Mouse (Mus musculus) gastrocnemius, adult 2 months (tissue): ENCODE data around the gene Ifitm1. TPM values are rescaled to one million over a fixed set of nuclear protein-coding genes. Genes with fewer than 3 reads are reported as not detected.
"Not testable (repeated sequence)": the region's sequence is repeated elsewhere in the genome, so short reads cannot be mapped to it uniquely, and the experiment has no call there.

Experiments
- DNase-seq: peaks from one replicate; pipeline ENCODE4 v3.0.0; 2022
- H3K27ac ChIP-seq: fragments of 200-600 bp; 2 replicates; pipeline ENCODE4 v1.8.1; 2022; ENCODE audit warnings: mild to moderate bottlenecking
- H3K4me3 ChIP-seq: fragments of 200-600 bp; 2 replicates; pipeline ENCODE4 v1.8.1; 2022; ENCODE audit warnings: mild to moderate bottlenecking, moderate library complexity
- CTCF ChIP-seq: fragments of 200-600 bp; IDR thresholded peaks from 2 replicates; pipeline ENCODE4 v1.8.1; 2022; ENCODE audit warnings: antibody characterized with exemption, mild to moderate bottlenecking, moderate library complexity
- intact Hi-C: fragments of 180-260 bp; cut with DNase I; formaldehyde crosslinking; loops from one replicate; pipeline ENCODE4 v1.15.1; 2025
- total RNA-seq, 2 experiments: library from RNA; stranded (reverse); gene quantifications; 2 replicates each; pipeline ENCODE4 v1.2.3; 2021

The Ifitm1 gene
- total RNA-seq, 2 experiments from 2014 or later = 0.69 to 1.4 TPM

DNA sequence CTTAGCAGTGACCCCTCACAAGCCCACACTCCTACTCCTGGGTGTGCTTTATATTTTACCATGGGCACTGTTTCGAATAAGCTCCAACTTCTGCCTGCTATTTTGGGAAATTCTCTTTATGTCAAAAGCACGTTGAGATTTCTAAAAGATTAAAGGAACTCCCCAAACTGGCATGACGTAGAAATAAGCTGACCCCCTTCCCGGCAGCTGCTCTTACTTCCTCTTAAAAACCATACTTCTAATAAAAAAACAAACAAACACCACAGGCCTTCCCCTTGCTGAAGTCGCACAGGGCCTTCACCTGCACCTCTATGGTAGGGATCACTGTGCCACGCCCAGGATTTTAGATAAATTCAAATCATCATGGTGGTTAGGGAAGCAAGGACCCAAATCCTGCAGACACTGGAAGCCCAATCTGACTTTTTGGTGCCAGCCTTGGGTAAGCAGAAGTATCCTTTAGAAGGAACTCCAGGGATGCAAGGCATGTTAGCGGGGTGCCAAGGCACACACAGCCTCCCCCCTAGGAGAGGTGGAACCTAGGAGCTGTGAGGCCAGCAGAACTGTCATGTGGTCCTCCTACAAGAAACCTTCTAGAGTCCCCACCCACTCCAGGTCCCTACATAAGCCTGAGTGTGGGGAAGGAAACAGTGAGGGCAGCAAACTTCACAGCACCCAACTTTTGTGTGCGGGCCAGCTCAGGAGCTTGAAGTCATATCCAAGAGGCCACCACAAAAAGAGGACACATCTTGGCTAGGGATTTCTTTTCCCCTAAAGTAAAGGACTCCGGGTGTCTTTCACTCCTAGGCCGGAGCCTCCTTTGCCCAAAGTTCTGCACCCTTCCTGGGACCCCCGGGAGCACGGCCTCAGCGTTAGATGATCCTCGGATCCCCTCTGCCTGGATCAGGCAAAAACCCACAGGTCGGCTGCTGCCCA lies 13.0 kb upstream of the Ifitm1 start:
- peak overlapping the region; percentile 82 for H3K4me3 ChIP-seq
- peak; percentile 42 for DNase-seq
- intact Hi-C loops = no loop called here
- H3K27ac ChIP-seq = peak overlapping the region; percentile 92
- TF ChIP-seq CTCF = no peak

DNA sequence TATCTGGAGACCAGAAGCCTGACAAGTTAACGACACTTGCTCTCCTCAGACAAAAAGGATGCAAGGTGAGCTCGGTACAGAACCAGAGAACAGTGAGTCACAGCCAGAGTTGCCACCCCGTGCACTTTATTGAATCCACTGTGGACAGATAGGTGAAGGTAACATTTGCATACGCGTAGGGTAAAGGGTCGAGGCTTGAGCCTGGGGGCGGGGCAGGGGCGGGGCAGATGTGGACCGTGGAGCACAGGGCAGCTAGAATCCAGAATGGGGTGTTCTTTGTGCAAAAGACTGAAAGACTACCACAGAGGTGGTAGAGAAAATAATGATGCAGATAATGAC lies 12.3 kb upstream of the Ifitm1 start:
- DNase-seq = peak; percentile 45
- peak overlapping the region; percentile 82 for H3K4me3 ChIP-seq
- no peak for TF ChIP-seq CTCF
- H3K27ac ChIP-seq = peak overlapping the region; percentile 92
- intact Hi-C loops = no loop called here

- DNase-seq = no peak
- intact Hi-C loops = no loop called here
- Histone ChIP-seq H3K27ac (peak overlapping the region; percentile 92), H3K4me3 (peak overlapping the region; percentile 82)
- no peak for TF ChIP-seq CTCF
These were observed 11.7 kb upstream of the Ifitm1 start for GRCm38 (mm10) chr7:140955342-140955741.

GRCm38 (mm10) chr7:140955758-140956555 lies 11.1 kb upstream of the Ifitm1 start, which contains the start of the genes Gm45717 and Ifitm2:
Gene Gm45717 (minus strand): TSS chr7:140955937.
Gene Ifitm2 (minus strand): TSS chr7:140955987.
- intact Hi-C loops = loop anchor here (2.0 kb wide), 1 partner anchor 91 kb away; no protein-coding TSS in a partner anchor
- no peak for TF ChIP-seq CTCF
- peak; percentile 87 for DNase-seq
- H3K4me3 ChIP-seq = peak within 1 kb of the TSS; percentile 82
- peak within 1 kb of the TSS; percentile 92 for H3K27ac ChIP-seq

- TF ChIP-seq CTCF = no peak
- peak overlapping the region; percentile 92 for H3K27ac ChIP-seq
- DNase-seq = no peak
- peak overlapping the region; percentile 82 for H3K4me3 ChIP-seq
- intact Hi-C loops = loop anchor here (2.0 kb wide), 1 partner anchor 90 kb away; no protein-coding TSS in a partner anchor
These were observed 10.5 kb upstream of the Ifitm1 start for GRCm38 (mm10) chr7:140956556-140956869.

DNA sequence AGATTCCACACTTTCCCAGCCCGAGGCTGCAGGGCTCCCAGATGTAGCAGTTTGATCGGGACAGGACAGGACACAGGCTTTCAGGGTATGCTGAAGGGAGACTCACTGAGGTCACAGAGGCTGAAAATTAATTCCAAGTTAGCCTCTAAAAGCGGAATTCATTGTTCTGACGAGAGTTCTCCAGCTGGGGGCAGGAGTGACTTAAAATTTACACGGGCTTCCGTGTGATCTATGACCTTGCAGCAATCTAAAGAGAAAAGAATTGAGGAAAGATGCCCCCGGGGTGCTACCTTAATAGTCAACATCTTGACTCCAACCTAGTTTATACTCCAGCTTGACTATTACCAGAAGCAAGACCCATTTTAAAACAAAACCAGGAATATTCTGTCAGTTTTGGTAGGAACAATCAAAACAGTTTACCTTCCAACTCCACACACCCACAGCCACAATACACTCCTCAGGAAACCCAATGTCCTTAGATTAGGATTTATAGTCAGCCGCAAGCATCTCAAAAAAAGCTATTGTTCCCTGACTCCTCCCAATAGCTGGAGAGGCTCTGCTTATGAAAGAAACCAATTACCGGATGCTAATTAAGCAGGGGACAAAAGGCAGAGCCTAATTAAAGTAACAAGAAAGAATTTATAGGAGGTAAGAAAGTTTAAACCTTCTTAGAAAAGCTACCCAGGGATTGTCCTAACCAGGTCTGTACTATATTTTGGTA lies 7.7 kb upstream of the Ifitm1 start:
- peak; percentile 52 for DNase-seq
- H3K27ac ChIP-seq = peak overlapping the region; percentile 74
- intact Hi-C loops = loop anchor here (2.0 kb wide), 2 partner anchors 49 to 53 kb away; no protein-coding TSS in a partner anchor
- TF ChIP-seq CTCF = peak; percentile 59
- no peak overlapping the region for H3K4me3 ChIP-seq

DNA sequence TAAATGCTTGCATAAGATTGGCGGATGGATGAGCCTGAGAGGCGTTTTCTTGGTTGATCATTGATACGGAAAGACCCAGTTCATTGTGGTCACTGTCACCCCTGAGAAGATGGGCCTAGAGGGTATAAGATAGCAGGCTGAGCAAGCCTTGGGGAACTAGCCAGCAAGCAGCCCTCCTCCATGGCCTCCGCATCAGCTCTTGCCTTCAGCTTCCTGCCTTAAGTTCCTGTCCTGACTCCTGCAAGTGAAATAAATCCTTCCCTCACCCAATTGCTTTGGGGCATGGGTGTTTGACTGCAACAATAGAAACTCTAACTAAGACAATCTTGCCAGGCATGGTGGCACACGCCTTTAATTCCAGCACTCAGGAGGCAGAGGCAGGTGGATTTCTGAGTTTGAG lies 7.0 kb upstream of the Ifitm1 start:
- peak overlapping the region; percentile 74 for H3K27ac ChIP-seq
- no peak for TF ChIP-seq CTCF
- no peak for DNase-seq
- H3K4me3 ChIP-seq = no peak overlapping the region
- intact Hi-C loops = no loop called here

DNA sequence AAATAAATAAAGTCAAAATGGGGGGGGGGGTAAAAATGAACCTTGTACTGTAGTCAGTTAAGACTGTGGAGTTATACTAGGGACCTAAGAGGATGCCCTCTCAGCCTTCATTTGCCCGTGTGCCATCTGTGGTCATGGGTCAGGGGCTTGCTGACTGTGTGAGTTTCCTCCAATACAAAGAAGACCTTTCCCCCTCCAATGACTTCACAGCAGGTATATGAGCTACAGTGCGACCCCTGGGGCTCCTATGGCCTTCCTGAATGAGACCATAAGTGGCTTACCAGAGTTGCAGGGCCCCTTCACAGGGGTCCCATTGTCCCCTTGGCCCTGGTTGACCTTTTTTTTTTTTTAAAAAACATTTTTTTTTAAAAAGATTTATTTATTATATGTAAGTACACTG lies 5.6 kb upstream of the Ifitm1 start:
- no peak overlapping the region for H3K4me3 ChIP-seq
- intact Hi-C loops = no loop called here
- DNase-seq = no peak
- no peak for TF ChIP-seq CTCF
- H3K27ac ChIP-seq = no peak overlapping the region

DNA sequence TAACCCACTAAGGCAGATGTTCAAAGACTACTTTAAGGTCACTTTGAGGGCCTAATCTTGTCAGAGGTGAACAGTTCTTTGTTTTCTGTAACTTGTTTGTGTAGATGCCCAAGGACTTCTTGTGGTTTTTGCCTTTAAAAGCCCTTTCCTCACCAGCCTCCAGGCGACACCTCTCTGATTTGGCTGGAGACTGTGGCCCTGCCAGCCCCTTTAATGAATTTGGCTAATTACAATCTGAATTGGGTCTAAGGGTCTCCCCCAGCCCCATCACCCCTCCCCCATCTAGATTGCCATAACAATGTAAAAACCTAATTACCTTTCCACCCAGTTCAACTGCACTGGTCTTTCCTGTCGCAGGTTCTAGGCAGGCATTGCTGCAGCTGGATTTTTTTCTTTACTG lies 4.3 kb upstream of the Ifitm1 start:
- TF ChIP-seq CTCF = no peak
- Histone ChIP-seq H3K27ac (no peak overlapping the region), H3K4me3 (no peak overlapping the region)
- intact Hi-C loops = no loop called here
- no peak for DNase-seq

DNA sequence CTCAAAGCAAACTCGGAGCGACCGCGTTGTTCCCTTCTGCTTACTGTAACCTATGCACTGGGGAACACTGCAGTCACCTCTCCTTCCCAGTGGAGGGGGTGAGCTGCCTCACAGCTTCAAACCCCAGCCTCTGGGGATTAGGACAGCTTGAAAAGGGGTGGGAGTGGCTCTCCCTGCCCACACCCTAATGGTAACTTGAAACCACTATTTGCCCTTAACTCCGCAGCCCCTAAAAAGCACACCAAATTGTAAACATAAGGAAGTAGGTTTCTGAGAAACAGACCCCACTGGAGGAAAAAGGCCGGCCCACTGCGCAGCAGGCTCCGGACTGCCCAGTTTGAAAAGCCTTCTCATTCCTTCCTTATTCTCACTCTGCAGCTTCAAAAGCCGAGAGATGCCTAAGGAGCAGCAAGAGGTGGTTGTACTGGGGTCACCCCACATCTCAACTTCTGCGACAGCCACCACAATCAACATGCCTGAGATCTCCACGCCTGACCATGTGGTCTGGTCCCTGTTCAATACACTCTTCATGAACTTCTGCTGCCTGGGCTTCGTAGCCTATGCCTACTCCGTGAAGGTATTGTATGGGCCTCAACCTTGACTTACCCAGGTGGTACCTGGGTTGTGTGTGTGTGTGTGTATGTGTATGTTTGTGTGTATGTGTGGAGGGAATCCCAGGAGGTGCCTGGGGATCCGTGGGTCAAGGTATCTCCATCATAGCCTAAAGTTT lies 1.0 kb downstream of the Ifitm1 start:
- no peak for TF ChIP-seq CTCF
- DNase-seq = no peak
- H3K27ac ChIP-seq = no peak overlapping the region
- no peak overlapping the region for H3K4me3 ChIP-seq
- intact Hi-C loops = no loop called here

DNA sequence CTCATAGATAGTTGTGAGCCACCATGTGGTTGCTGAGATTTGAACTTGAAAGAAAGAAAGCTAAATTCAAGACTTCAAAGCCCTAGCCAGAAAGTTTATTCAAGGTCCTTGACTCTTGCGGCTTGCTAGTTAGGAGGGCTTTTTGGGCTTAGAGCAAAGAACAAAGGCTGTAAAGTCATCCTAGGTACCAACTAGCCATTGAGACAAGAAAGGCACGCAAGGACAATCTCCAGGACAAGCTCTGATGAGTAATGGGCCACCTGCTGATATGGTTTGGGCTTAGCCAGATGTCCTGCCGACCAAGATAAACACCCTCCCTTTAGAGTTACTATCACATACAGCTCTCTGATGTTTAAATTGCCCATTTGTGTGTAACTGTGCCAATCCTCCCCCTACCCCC lies 1.7 kb downstream of the Ifitm1 start:
- H3K27ac ChIP-seq, H3K4me3 ChIP-seq, intact Hi-C loops, DNase-seq: not testable (repeated sequence)

- intact Hi-C loops = no loop called here
- no peak for DNase-seq
- Histone ChIP-seq H3K4me3 (no peak overlapping the region), H3K27ac (peak overlapping the region; percentile 84)
- TF ChIP-seq CTCF = no peak
These were observed 3.9 kb downstream of the Ifitm1 start for GRCm38 (mm10) chr7:140970931-140971330.
